Mouse (Mus musculus) ES-E14 (cell line): ENCODE data around the gene Tysnd1. TPM values are rescaled to one million over a fixed set of nuclear protein-coding genes. Genes with fewer than 3 reads are reported as not detected.

Source experiments
- DNase-seq: peaks from one replicate; pipeline ENCODE4 v3.0.0-alpha.2; 2013; ENCODE audit warnings: low read depth, low spot score
- H3K27ac ChIP-seq: 2 replicates; pipeline ENCODE4 v1.5.1; 2012; ENCODE audit warnings: low read depth, mild to moderate bottlenecking, low read length, moderate library complexity, mixed read lengths; ENCODE audit not compliant: poor library complexity, insufficient read depth, severe bottlenecking
- H3K36me3 ChIP-seq: 2 replicates; pipeline ENCODE4 v1.6.1; 2012; ENCODE audit warnings: mild to moderate bottlenecking, low read length, moderate library complexity, mixed read lengths; ENCODE audit not compliant: control insufficient read depth, poor library complexity, insufficient read depth, severe bottlenecking
- H3K4me1 ChIP-seq, 2 experiments: fragments of 150-350 bp in 1 of 2; sonication (generic) in 1 of 2; 2 replicates each; pipeline ENCODE4 v1.6.1; 2012; ENCODE audit warnings: low read length in 2 of 2, mild to moderate bottlenecking in 1 of 2, mixed read lengths in 1 of 2; ENCODE audit not compliant: control insufficient read depth in 2 of 2, insufficient read depth in 2 of 2, poor library complexity in 1 of 2
- H3K4me3 ChIP-seq, 2 experiments: fragments of 150-350 bp in 1 of 2; sonication (generic) in 1 of 2; 2 replicates each; pipeline ENCODE4 v1.5.1; 2012; ENCODE audit warnings: low read length in 2 of 2, low read depth in 1 of 2, mild to moderate bottlenecking in 1 of 2, mixed read lengths in 1 of 2; ENCODE audit not compliant: insufficient read depth in 1 of 2, poor library complexity in 1 of 2, severe bottlenecking in 1 of 2
- H3K9ac ChIP-seq: 2 replicates; pipeline ENCODE4 v1.6.1; 2012; ENCODE audit warnings: low read depth, mild to moderate bottlenecking, low read length, mixed read lengths; ENCODE audit not compliant: poor library complexity, insufficient read depth, severe bottlenecking
- H3K9me3 ChIP-seq: fragments of 150-350 bp; sonication (generic); 2 replicates; pipeline ENCODE4 v1.6.1; 2012; ENCODE audit warnings: low read depth, mild to moderate bottlenecking, low read length; ENCODE audit not compliant: control insufficient read depth, insufficient read depth
- CHD2 ChIP-seq: IDR thresholded peaks from 2 replicates; pipeline ENCODE4 v1.6.1; 2014; ENCODE audit warnings: mild to moderate bottlenecking, low read depth, low read length, inconsistent platforms
- HCFC1 ChIP-seq: IDR thresholded peaks from 2 replicates; pipeline ENCODE4 v1.6.1; 2012; ENCODE audit warnings: low read length, inconsistent platforms, borderline replicate concordance; ENCODE audit not compliant: insufficient read depth
- MAFK ChIP-seq: IDR thresholded peaks from 2 replicates; pipeline ENCODE4 v1.6.1; 2014; ENCODE audit warnings: mild to moderate bottlenecking, low read depth, low read length, inconsistent platforms; ENCODE audit not compliant: insufficient read depth
- ZC3H11A ChIP-seq: IDR thresholded peaks from 2 replicates; pipeline ENCODE4 v1.6.1; 2012; ENCODE audit warnings: low read depth, mild to moderate bottlenecking, inconsistent platforms, low read length, borderline replicate concordance
- ZNF384 ChIP-seq: IDR thresholded peaks from 2 replicates; pipeline ENCODE4 v1.6.1; 2012; ENCODE audit warnings: low read depth, low read length, inconsistent platforms
- in situ Hi-C, 2 experiments: fragments of 600-800 bp; cut with MboI; formaldehyde crosslinking; loops; one replicate each; pipeline ENCODE4 v1.15.1; 2025; ENCODE audit warnings: low sequenced_read_pairs in 2 of 2, inconsistent platforms in 1 of 2; ENCODE audit not compliant: unreplicated experiment in 2 of 2
- total RNA-seq: library from RNA; depleted of rRNA; stranded (reverse); fragments of 300-350 nt; gene quantifications from 2 replicates; pipeline ENCODE4 v1.2.3, GENCODE M21; 2012

Tysnd1 gene
- total RNA-seq, 1 experiment: 33.5 TPM

DNA sequence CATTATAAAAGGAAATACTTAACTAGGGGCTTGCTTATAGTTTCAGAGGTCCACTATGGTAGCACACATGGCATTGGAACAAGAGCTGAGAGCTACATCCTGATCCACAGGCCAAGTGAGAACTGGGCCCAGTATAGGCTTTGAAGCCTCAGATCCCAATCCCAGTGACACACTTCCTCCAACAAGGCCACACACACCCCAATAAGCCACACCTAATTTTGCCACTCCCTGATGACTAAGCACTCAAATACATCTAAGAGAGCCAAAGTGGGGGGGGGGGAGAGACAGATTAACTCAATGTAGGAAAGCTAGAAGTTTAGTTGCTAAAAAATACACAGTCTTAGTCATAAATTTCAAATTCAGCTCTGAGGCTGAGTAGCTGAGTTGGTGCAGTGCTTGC is 25.4 kb upstream of the Tysnd1 start:
- in situ Hi-C loops: no loop called here
- TF ChIP-seq MAFK (0 out of 2 replicates have a peak, but pooled peaks have one; percentile 41), ZC3H11A (no peak), HCFC1 (no peak), ZNF384 (no peak)
- Histone ChIP-seq H3K36me3 (peaks cover 42% of the 10 kb centered on the region), H3K9ac (no peak overlapping the region), H3K4me3 (no peak overlapping the region), H3K4me1 (peaks cover 0 to 2% of the 10 kb centered on the region in 2 experiments; a peak in 3 of 4 replicates), H3K9me3 (no peaks in the 10 kb centered on the region), H3K27ac (no peak overlapping the region)
- DNase-seq: no peak

DNA sequence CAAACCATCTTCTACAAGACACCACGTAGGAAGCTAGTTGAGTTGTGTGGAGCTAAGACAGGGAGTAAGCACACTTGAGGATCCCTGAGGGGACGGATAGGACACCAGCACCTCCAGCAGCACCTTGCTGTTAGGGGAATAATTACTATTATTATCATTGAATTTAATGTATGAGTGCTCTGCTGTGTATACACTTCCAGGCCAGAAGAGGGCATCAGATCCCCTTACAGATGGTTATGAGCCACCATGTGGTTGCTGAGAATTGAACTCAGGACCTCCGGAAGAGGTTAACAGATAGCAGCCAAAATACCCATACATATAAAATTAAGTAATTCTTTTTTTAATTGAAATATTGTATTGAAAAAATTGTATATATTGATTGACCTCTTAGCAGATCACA is 24.6 kb upstream of the Tysnd1 start:
- Histone ChIP-seq H3K36me3 (peaks cover 39% of the 10 kb centered on the region), H3K27ac (no peak overlapping the region), H3K9me3 (no peaks in the 10 kb centered on the region), H3K4me3 (no peak overlapping the region), H3K9ac (no peak overlapping the region), H3K4me1 (peaks cover 0 to 2% of the 10 kb centered on the region in 2 experiments; a peak in 3 of 4 replicates)
- DNase-seq: no peak
- no peak for TF ChIP-seq ZC3H11A
- TF ChIP-seq MAFK: no peak
- no peak for TF ChIP-seq ZNF384
- no peak for TF ChIP-seq CHD2
- no peak for TF ChIP-seq HCFC1
- in situ Hi-C loops: no loop called here

DNA sequence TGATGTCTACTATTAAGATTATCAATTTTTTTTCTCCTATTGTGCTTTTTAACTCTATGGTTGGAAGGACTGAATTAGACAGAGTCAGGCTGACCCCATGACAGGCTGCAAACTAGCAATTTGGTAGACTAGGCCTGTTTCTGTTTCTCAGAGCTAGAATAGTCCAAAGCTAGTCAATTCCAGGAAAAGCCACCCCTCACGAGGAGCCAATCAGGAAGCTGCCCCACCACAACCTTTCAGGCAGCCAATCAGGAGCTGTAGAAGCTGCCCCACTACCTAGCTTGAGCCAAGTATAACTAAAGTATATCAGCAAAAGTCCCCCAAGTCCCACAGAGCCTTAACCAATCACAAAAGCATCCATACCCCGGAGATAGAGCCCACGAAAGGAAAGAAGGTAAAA is 19.4 kb upstream of the Tysnd1 start:
- peaks cover 22% of the 10 kb centered on the region for H3K36me3 ChIP-seq
- no peak for TF ChIP-seq HCFC1
- no peak for TF ChIP-seq CHD2
- TF ChIP-seq ZNF384: no peak
- in situ Hi-C loops: no loop called here

DNA sequence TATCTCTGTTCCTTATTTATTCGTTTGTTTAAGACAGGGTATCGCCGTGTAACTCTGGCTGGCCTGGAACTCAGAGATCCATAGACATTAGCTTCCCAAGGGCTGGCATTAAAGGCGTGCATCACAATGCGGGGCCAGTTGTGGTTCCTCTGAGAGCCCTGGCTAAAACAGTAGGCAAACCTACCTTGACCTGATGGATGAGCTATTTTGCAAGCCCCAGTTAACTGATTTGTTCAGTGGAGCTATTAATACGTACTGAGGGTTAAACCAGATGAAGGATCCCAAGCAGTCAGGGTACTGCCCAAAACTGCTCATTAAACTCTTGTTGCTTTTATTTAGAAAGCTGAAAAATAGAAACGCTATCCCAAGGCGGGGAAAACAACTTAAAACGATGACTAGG is 15.8 kb upstream of the Tysnd1 start:
- H3K4me3 ChIP-seq: peak overlapping the region; percentile 47 to 99
- H3K36me3 ChIP-seq: peaks cover 6% of the 10 kb centered on the region; the same call in 1 of the 2 replicates
- H3K4me1 ChIP-seq: peaks cover 3 to 4% of the 10 kb centered on the region in 2 experiments; a peak in 3 of 4 replicates
- H3K27ac ChIP-seq: no peak overlapping the region
- peak overlapping the region; percentile 67; the same call in 1 of the 2 replicates for H3K9ac ChIP-seq
- TF ChIP-seq CHD2 (no peak), ZC3H11A (no peak), MAFK (no peak), HCFC1 (no peak), ZNF384 (no peak)
- no peak for DNase-seq
- in situ Hi-C loops: no loop called here
- no peaks in the 10 kb centered on the region for H3K9me3 ChIP-seq

More for the DNA sequence above, 19.4 kb upstream of the Tysnd1 start:
- no peak overlapping the region for H3K9ac ChIP-seq
- H3K9me3 ChIP-seq: no peaks in the 10 kb centered on the region
- no peak overlapping the region for H3K4me3 ChIP-seq
- DNase-seq: no peak
- no peak overlapping the region for H3K27ac ChIP-seq
- peaks cover 0 to under 1% of the 10 kb centered on the region in 2 experiments; a peak in 1 of 4 replicates for H3K4me1 ChIP-seq
